Mouse (Mus musculus) MEL (cell line): ENCODE results near the gene C1rl. TPM values are rescaled to one million over a fixed set of nuclear protein-coding genes. Genes with fewer than 3 reads are reported as not detected.

Experiments
- DNase-seq: peaks from one replicate; pipeline ENCODE4 v3.0.0; 2011; ENCODE audit warnings: low read depth, low spot score
- H3K27ac ChIP-seq: 2 replicates; pipeline ENCODE4 v1.5.1; 2012; ENCODE audit warnings: low read depth, mild to moderate bottlenecking, control low read depth, low read length, moderate library complexity; ENCODE audit not compliant: control insufficient read depth
- H3K27me3 ChIP-seq, 2 experiments: fragments of 150-350 bp in 1 of 2; sonication (generic) in 1 of 2; 2 replicates each; pipeline ENCODE4 v1.6.1; 2012; ENCODE audit warnings: low read length in 2 of 2, mild to moderate bottlenecking in 2 of 2, improper control_type of control experiment in 1 of 2, moderate library complexity in 1 of 2; ENCODE audit not compliant: insufficient read depth in 2 of 2, control insufficient read depth in 1 of 2
- H3K36me3 ChIP-seq, 2 experiments: 2 replicates each; pipeline ENCODE4 v1.6.1; 2012 to 2014; ENCODE audit warnings: low read length in 2 of 2, improper control_type of control experiment in 1 of 2, inconsistent platforms in 1 of 2, mild to moderate bottlenecking in 1 of 2; ENCODE audit not compliant: insufficient read depth in 2 of 2, control insufficient read depth in 1 of 2
- H3K4me1 ChIP-seq, 2 experiments: fragments of 150-350 bp in 1 of 2; sonication (generic) in 1 of 2; 2 replicates each; pipeline ENCODE4 v1.6.1; 2012; ENCODE audit warnings: low read length in 2 of 2, improper control_type of control experiment in 1 of 2, mild to moderate bottlenecking in 1 of 2; ENCODE audit not compliant: insufficient read depth in 2 of 2, control insufficient read depth in 1 of 2
- H3K4me3 ChIP-seq, 2 experiments: fragments of 150-350 bp in 1 of 2; sonication (generic) in 1 of 2; 2 replicates each; pipeline ENCODE4 v1.5.1; 2012; ENCODE audit warnings: low read depth in 2 of 2, low read length in 2 of 2, mild to moderate bottlenecking in 2 of 2, moderate library complexity in 2 of 2, control low read depth in 1 of 2, improper control_type of control experiment in 1 of 2; ENCODE audit not compliant: control insufficient read depth in 1 of 2, insufficient read depth in 1 of 2
- H3K79me2 ChIP-seq: 2 replicates; pipeline ENCODE4 v1.6.1; 2012; ENCODE audit warnings: mild to moderate bottlenecking, low read length, moderate library complexity; ENCODE audit not compliant: control insufficient read depth, poor library complexity, insufficient read depth
- H3K9ac ChIP-seq: 2 replicates; pipeline ENCODE4 v1.6.1; 2012; ENCODE audit warnings: low read depth, mild to moderate bottlenecking, control low read depth, low read length, moderate library complexity; ENCODE audit not compliant: control insufficient read depth, poor library complexity, severe bottlenecking
- H3K9me3 ChIP-seq: fragments of 150-350 bp; sonication (generic); replicated peaks from 2 replicates; pipeline ENCODE4 v1.6.1; 2012; ENCODE audit warnings: mild to moderate bottlenecking, low read length, improper control_type of control experiment, moderate library complexity; ENCODE audit not compliant: insufficient read depth
- CHD1 ChIP-seq: IDR thresholded peaks from 2 replicates; pipeline ENCODE4 v1.6.1; 2012; ENCODE audit warnings: low read depth, mild to moderate bottlenecking, inconsistent platforms, low read length, improper control_type of control experiment
- CHD2 ChIP-seq: IDR thresholded peaks from 2 replicates; pipeline ENCODE4 v1.6.1; 2011; ENCODE audit warnings: low read length, improper control_type of control experiment
- CTCF ChIP-seq, 3 experiments: IDR thresholded peaks in 2 of 3; conservative IDR thresholded peaks in 1 of 3; 2 replicates each; pipeline ENCODE4 v1.5.1; 2011 to 2012; ENCODE audit warnings: low read length in 3 of 3, low read depth in 2 of 3, mild to moderate bottlenecking in 2 of 3, improper control_type of control experiment in 1 of 3, inconsistent platforms in 1 of 3, mixed read lengths in 1 of 3, moderate library complexity in 1 of 3; ENCODE audit not compliant: control insufficient read depth in 1 of 3, insufficient read depth in 1 of 3, poor library complexity in 1 of 3, severe bottlenecking in 1 of 3
- EP300 ChIP-seq, 2 experiments: IDR thresholded peaks; 2 replicates each; pipeline ENCODE4 v1.6.1; 2011; ENCODE audit warnings: improper control_type of control experiment in 2 of 2, low read length in 2 of 2, low read depth in 1 of 2, mild to moderate bottlenecking in 1 of 2
- GABPA ChIP-seq: IDR thresholded peaks from 2 replicates; pipeline ENCODE4 v1.6.1; 2012; ENCODE audit warnings: low read depth, mild to moderate bottlenecking, inconsistent platforms, low read length, improper control_type of control experiment, moderate library complexity
- GATA1 ChIP-seq: IDR thresholded peaks from 2 replicates; pipeline ENCODE4 v1.6.1; 2011; ENCODE audit warnings: low read depth, low read length, improper control_type of control experiment
- HCFC1 ChIP-seq: IDR thresholded peaks from 2 replicates; pipeline ENCODE4 v1.6.1; 2012; ENCODE audit warnings: low read depth, mild to moderate bottlenecking, inconsistent platforms, low read length, improper control_type of control experiment, moderate library complexity
- MEF2A ChIP-seq: IDR thresholded peaks from 2 replicates; pipeline ENCODE4 v1.6.1; 2014; ENCODE audit warnings: low read depth, mild to moderate bottlenecking, inconsistent platforms, low read length, improper control_type of control experiment; ENCODE audit not compliant: poor library complexity, insufficient replicate concordance, severe bottlenecking; ENCODE audit errors: extremely low read depth
- MYB ChIP-seq: IDR thresholded peaks from 2 replicates; pipeline ENCODE4 v1.6.1; 2011; ENCODE audit warnings: mild to moderate bottlenecking, low read depth, low read length, improper control_type of control experiment
- NRF1 ChIP-seq: IDR thresholded peaks from 2 replicates; pipeline ENCODE4 v1.6.1; 2014; ENCODE audit warnings: low read depth, mild to moderate bottlenecking, inconsistent platforms, low read length, improper control_type of control experiment, moderate library complexity; ENCODE audit not compliant: poor library complexity, insufficient read depth, severe bottlenecking
- RAD21 ChIP-seq: IDR thresholded peaks from 2 replicates; pipeline ENCODE4 v1.6.1; 2011; ENCODE audit warnings: mild to moderate bottlenecking, low read depth, low read length, improper control_type of control experiment
- RCOR1 ChIP-seq: IDR thresholded peaks from 2 replicates; pipeline ENCODE4 v1.6.1; 2012; ENCODE audit warnings: low read depth, mild to moderate bottlenecking, inconsistent platforms, low read length, improper control_type of control experiment
- SMC3 ChIP-seq: IDR thresholded peaks from 2 replicates; pipeline ENCODE4 v1.6.1; 2011; ENCODE audit warnings: low read depth, low read length, improper control_type of control experiment
- TBP ChIP-seq: IDR thresholded peaks from 2 replicates; pipeline ENCODE4 v1.8.0; 2011; ENCODE audit warnings: low read depth, low read length, improper control_type of control experiment
- UBTF ChIP-seq: IDR thresholded peaks from 2 replicates; pipeline ENCODE4 v1.6.1; 2012; ENCODE audit warnings: low read depth, mild to moderate bottlenecking, inconsistent platforms, low read length, improper control_type of control experiment, moderate library complexity, borderline replicate concordance; ENCODE audit not compliant: insufficient read depth
- USF2 ChIP-seq, 2 experiments: IDR thresholded peaks; 2 replicates each; pipeline ENCODE4 v1.6.1; 2011 to 2012; ENCODE audit warnings: improper control_type of control experiment in 2 of 2, low read length in 2 of 2, borderline replicate concordance in 1 of 2, inconsistent platforms in 1 of 2, low read depth in 1 of 2, mild to moderate bottlenecking in 1 of 2; ENCODE audit not compliant: insufficient read depth in 1 of 2
- ZKSCAN1 ChIP-seq: IDR thresholded peaks from 2 replicates; pipeline ENCODE4 v1.6.1; 2012; ENCODE audit warnings: low read depth, mild to moderate bottlenecking, inconsistent platforms, low read length, improper control_type of control experiment, moderate library complexity
- ZNF384 ChIP-seq: IDR thresholded peaks from 2 replicates; pipeline ENCODE4 v1.6.1; 2012; ENCODE audit warnings: low read depth, mild to moderate bottlenecking, inconsistent platforms, low read length, improper control_type of control experiment
- polyA plus RNA-seq, 2 experiments: library from polyadenylated mRNA; stranded (reverse) in 1 of 2; unstranded in 1 of 2; fragments of >175 nt in 1 of 2; fragments of >200 nt in 1 of 2; gene quantifications; 2 replicates each; pipeline versions ENCODE4 v1.2.1 to v1.2.4; 2012; ENCODE audit warnings: low replicate concordance in 2 of 2, low read depth in 1 of 2; ENCODE audit not compliant: insufficient read length in 2 of 2, insufficient read depth in 1 of 2, missing spikeins in 1 of 2
- total RNA-seq: library from RNA; depleted of rRNA; stranded (reverse); fragments of 300-350 nt; gene quantifications from 2 replicates; pipeline ENCODE4 v1.2.3, GENCODE M21; 2012

Gene C1rl
- total and polyA plus RNA-seq, 3 experiments = 1.2 to 2.6 TPM; not detected in 1

- TF ChIP-seq ZKSCAN1 = no peak
- no peak for TF ChIP-seq CHD2
- peak; percentile 50; a peak in 2 of 4 replicates for TF ChIP-seq EP300 (IDR thresholded peaks at IDR 0.05; ENCODE audit: low read depth in 1 of 2, low read length in 2 of 2)
- TF ChIP-seq GABPA = no peak
- no peak for TF ChIP-seq CHD1
- 0 out of 2 replicates have a peak, but pooled peaks have one; percentile 7 for TF ChIP-seq MYB
- no peak for TF ChIP-seq HCFC1
- no peak for TF ChIP-seq TBP
- TF ChIP-seq MEF2A = no peak
- TF ChIP-seq RCOR1 = peak; percentile 18; the same call in 1 of the 2 replicates
- TF ChIP-seq RAD21 = no peak
- TF ChIP-seq SMC3 = no peak
- TF ChIP-seq GATA1 = no peak
- TF ChIP-seq ZNF384 = no peak
- no peak for TF ChIP-seq CTCF (IDR thresholded peaks at IDR 0.05 in 2 of 3, conservative IDR thresholded peaks at IDR 0.05 in 1 of 3; ENCODE audit: control insufficient read depth in 1 of 3, insufficient read depth in 1 of 3, low read depth in 2 of 3, low read length in 3 of 3, poor library complexity in 1 of 3, severe bottlenecking in 1 of 3)
- TF ChIP-seq UBTF = no peak
- TF ChIP-seq USF2 (IDR thresholded peaks at IDR 0.05; ENCODE audit: borderline replicate concordance in 1 of 2, insufficient read depth in 1 of 2, low read depth in 1 of 2, low read length in 2 of 2) = no peak
- no peak for TF ChIP-seq NRF1
- TF ChIP-seq, all 39 proteins: peak for 5
Measured at GRCm38 (mm10) chr6:124487509-124487908, 5.4 kb upstream of the C1rl start (continued).

GRCm38 (mm10) chr6:124488952-124489351 lies 4.0 kb upstream of the C1rl start:
- no peak for DNase-seq
- Histone ChIP-seq H3K4me3 (no peak overlapping the region), H3K27me3 (no peaks in the 10 kb centered on the region), H3K9me3 (no peaks in the 10 kb centered on the region), H3K36me3 (peaks cover 0 to 13% of the 10 kb centered on the region in 2 experiments; a peak in 2 of 4 replicates), H3K27ac (no peak overlapping the region), H3K79me2 (no peaks in the 10 kb centered on the region), H3K9ac (no peak overlapping the region), H3K4me1 (peaks cover 5 to 21% of the 10 kb centered on the region in 2 experiments)
- TF ChIP-seq CHD2 = no peak
- TF ChIP-seq ZNF384 = peak; percentile 65
